Mouse (Mus musculus) ovary, adult 10 weeks (tissue): ENCODE measurements around the gene Slfn5. TPM values are rescaled to one million over a fixed set of nuclear protein-coding genes. Genes with fewer than 3 reads are reported as not detected.

Source experiments
- polyA plus RNA-seq: library from polyadenylated mRNA; stranded (reverse); fragments of 350-450 nt; fragmentation: Illumina TruSeq; extraction: RNeasy Lipid Tissue Mini Kit (QIAGEN cat#74804); gene quantifications from one replicate; pipeline ENCODE4 v1.2.3, GENCODE M21; 2014

The Slfn5 gene
- 20.1 TPM for polyA plus RNA-seq

GRCm38 (mm10) chr11:82950736-82951481 is at the start of gene Slfn5:
Gene Slfn5 (plus strand): TSS chr11:82951349.

DNA sequence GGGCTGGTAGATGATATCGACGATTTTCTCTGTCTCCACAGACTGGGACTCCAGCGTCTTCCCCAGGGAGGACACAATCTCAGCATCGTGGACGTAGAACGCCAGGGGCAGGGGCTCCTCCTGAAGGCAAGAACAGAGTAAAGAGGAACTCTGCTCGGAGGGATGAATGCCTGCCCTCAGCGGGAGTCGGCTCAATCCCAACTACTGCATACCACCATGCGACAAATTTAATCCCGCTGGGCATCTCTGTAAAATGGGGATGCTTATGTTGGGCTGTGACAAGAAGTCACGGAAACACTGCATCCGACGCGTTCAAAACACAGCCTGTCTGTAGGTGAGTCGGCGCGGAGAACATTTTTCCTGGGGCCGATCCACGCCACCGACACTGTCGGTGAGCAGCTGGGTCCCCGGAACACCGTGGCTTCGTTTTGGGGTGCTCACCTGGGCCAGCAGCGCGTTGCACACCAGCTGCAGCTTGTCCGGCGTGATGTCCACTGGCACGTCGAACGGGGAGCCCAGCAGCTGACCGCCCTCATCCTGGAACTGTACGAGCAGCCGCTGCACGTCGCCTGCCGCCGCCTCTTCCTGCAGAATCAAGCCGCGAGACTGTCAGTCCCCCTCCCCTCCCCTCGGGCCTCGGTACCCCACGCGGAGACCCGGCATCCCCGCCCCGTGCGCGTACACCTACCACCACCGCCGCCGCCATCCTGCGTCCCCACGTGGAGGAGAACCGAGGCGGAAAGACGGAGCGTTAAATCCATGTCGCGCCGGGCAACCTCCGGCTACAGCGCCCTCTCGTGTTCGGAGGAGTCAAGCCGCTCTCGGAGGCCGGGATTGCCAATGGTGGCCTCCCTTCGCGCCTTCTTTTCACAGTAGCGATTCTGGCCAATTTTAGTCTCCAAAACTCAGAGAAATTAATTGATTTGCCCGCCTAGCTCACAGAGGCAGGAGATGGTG is 43.2 kb upstream of the Slfn5 start, which contains the start of gene Nle1:
Gene Nle1 (minus strand): TSS at position 761 of the 957 bp plus-strand sequence.

GRCm38 (mm10) chr11:82910250-82910649 is 40.9 kb upstream of the Slfn5 start, which contains the start of gene Unc45b:
Gene Unc45b (plus strand): TSS chr11:82910550.

GRCm38 (mm10) chr11:82991469-82992166 is 40.5 kb downstream of the Slfn5 start, which contains the start of gene Slfn9:
Gene Slfn9 (minus strand): TSS chr11:82991830.

Other genes with a start within 250 kb of the Slfn5 start
- not detected for gene Cct6b, start 187.0 kb upstream of the Slfn5 start, polyA plus RNA-seq
- 25.3 TPM for gene Zfp830, start 187.0 kb upstream of the Slfn5 start, polyA plus RNA-seq
- gene Lig3, start 170.2 kb upstream of the Slfn5 start, polyA plus RNA-seq = 37.7 TPM
- 10.5 TPM for gene Rffl, start 80.1 kb upstream of the Slfn5 start, polyA plus RNA-seq
- 9.7 TPM for gene Rad51d, start 60.7 kb upstream of the Slfn5 start, polyA plus RNA-seq
- not detected for gene Fndc8, start 59.2 kb upstream of the Slfn5 start, polyA plus RNA-seq
- 4.3 TPM for gene Nle1, start 42.9 kb upstream of the Slfn5 start, polyA plus RNA-seq
- 2.1 TPM for gene Unc45b, start 40.8 kb upstream of the Slfn5 start, polyA plus RNA-seq
- gene Slfn9, start 40.5 kb downstream of the Slfn5 start, polyA plus RNA-seq = 39.7 TPM
- gene Slfn8, start 69.5 kb downstream of the Slfn5 start, polyA plus RNA-seq = 9.2 TPM
- gene Slfn2, start 113.8 kb downstream of the Slfn5 start, polyA plus RNA-seq = 8.7 TPM
- 0.40 TPM for gene Slfn1, start 165.5 kb downstream of the Slfn5 start, polyA plus RNA-seq
- 3.0 TPM for gene Slfn4, start 223.8 kb downstream of the Slfn5 start, polyA plus RNA-seq
- 12.8 TPM for gene Slfn3, start 240.0 kb downstream of the Slfn5 start, polyA plus RNA-seq